Mouse (Mus musculus): ENCODE measurements at regions not wholly inside any gene's neighbourhood (a gene's known extent, or its start where the extent isn't known, plus 50 kb on each side); places are given as distances from the start of the nearest gene placed in this dataset.

- TF ChIP-seq CTCF (IDR thresholded peaks at IDR 0.05; ENCODE audit: low read depth) (no peak), EP300 (IDR thresholded peaks at IDR 0.05; ENCODE audit: low read depth) (no peak)
Measured at GRCm38 (mm10) chr4:72022152-72022551, 178.6 kb downstream of the Tle1 start.
